Mouse (Mus musculus) liver, embryonic 12.5 days (tissue): Measurements from ENCODE around the gene Mpv17. TPM values are rescaled to one million over a fixed set of nuclear protein-coding genes. Genes with fewer than 3 reads are reported as not detected.

Experiments used
- ATAC-seq: fragments of 200-750 bp; cut with Nextera tagmentation; 2 replicates; pipeline ENCODE4 v1.8.0; 2017; ENCODE audit warnings: moderate number of reproducible peaks, mild to moderate bottlenecking, moderate library complexity
- H3K27ac ChIP-seq: fragments of 300-500 bp; sonication (generic); 2 replicates; pipeline ENCODE4 v1.5.1; 2016; ENCODE audit warnings: mild to moderate bottlenecking
- H3K27me3 ChIP-seq: fragments of 300-500 bp; sonication (generic); replicated peaks from 2 replicates; pipeline ENCODE4 v1.6.1; 2016; ENCODE audit warnings: mild to moderate bottlenecking, moderate library complexity
- H3K36me3 ChIP-seq: fragments of 300-500 bp; sonication (generic); 2 replicates; pipeline ENCODE4 v1.6.1; 2016; ENCODE audit warnings: mild to moderate bottlenecking, moderate library complexity
- H3K4me1 ChIP-seq: fragments of 300-500 bp; sonication (generic); 2 replicates; pipeline ENCODE4 v1.6.1; 2016
- H3K4me2 ChIP-seq: fragments of 300-500 bp; sonication (generic); 2 replicates; pipeline ENCODE4 v1.6.1; 2016; ENCODE audit warnings: mild to moderate bottlenecking, moderate library complexity
- H3K4me3 ChIP-seq: fragments of 300-500 bp; sonication (generic); 2 replicates; pipeline ENCODE4 v1.5.1; 2016; ENCODE audit warnings: mild to moderate bottlenecking, moderate library complexity
- H3K9ac ChIP-seq: fragments of 300-500 bp; sonication (generic); 2 replicates; pipeline ENCODE4 v1.6.1; 2016; ENCODE audit warnings: mild to moderate bottlenecking, moderate library complexity
- H3K9me3 ChIP-seq: fragments of 300-500 bp; sonication (generic); replicated peaks from 2 replicates; pipeline ENCODE4 v1.6.1; 2016; ENCODE audit warnings: mild to moderate bottlenecking, moderate library complexity
- WGBS: fragments of 180-500 bp; shearing (Covaris S2); methylation state at CpG from one replicate; pipeline ENCODE4 v1.1.7; 2016; ENCODE audit not compliant: insufficient replicate concordance; 5-methylcytosine and 5-hydroxymethylcytosine counted together
- polyA plus RNA-seq: library from polyadenylated mRNA; unstranded; fragments of >200 nt; fragmentation: Nextera tagmentation; extraction: Ambion mirVana; gene quantifications from 2 replicates; pipeline ENCODE4 v1.2.1, GENCODE M21; 2016

Gene Mpv17
- 25.8 and 27.0 TPM in 2 replicates for polyA plus RNA-seq

GRCm38 (mm10) chr5:31154152-31154553 is at the start of gene Mpv17:
Mpv17 (minus strand) TSS chr5:31154251.
- ATAC-seq: peak; percentile 91
- Histone ChIP-seq H3K4me3 (peak within 1 kb of the TSS; percentile 72), H3K4me2 (peak within 1 kb of the TSS; percentile 84), H3K4me1 (peaks cover 19% of the 10 kb centered on the region), H3K27ac (peak within 1 kb of the TSS; percentile 69), H3K36me3 (peaks cover 46% of the 10 kb centered on the region), H3K27me3 (no peaks in the 10 kb centered on the region), H3K9me3 (no peaks in the 10 kb centered on the region), H3K9ac (peak within 1 kb of the TSS; percentile 74)
- WGBS: 2% methylated on average over 19 of the region's 19 CpGs

- no peaks in the 10 kb centered on the region for H3K27me3 ChIP-seq
- H3K9me3 ChIP-seq: peaks cover 5% of the 10 kb centered on the region
- WGBS: 79% methylated on average over 7 of the region's 7 CpGs
- peak overlapping the region; percentile 68; the same call in 1 of the 2 replicates for H3K9ac ChIP-seq
- ATAC-seq: no peak
- peaks cover 85% of the 10 kb centered on the region for H3K36me3 ChIP-seq
- peak overlapping the region; percentile 80 for H3K4me3 ChIP-seq
- peak overlapping the region; percentile 89 for H3K4me2 ChIP-seq
- peaks cover 36% of the 10 kb centered on the region for H3K4me1 ChIP-seq
- H3K27ac ChIP-seq: peak overlapping the region; percentile 87
Measured at GRCm38 (mm10) chr5:31202933-31203332, 48.9 kb upstream of the Mpv17 start.

GRCm38 (mm10) chr5:31201742-31202590 is 47.9 kb upstream of the Mpv17 start, which contains the start of gene Zfp513:
Zfp513 (minus strand) TSS chr5:31202303.
- ATAC-seq: peak; percentile 95
- Histone ChIP-seq H3K4me1 (peaks cover 36% of the 10 kb centered on the region), H3K9ac (peak within 1 kb of the TSS; percentile 81), H3K36me3 (peaks cover 85% of the 10 kb centered on the region), H3K4me3 (peak within 1 kb of the TSS; percentile 80), H3K27me3 (no peaks in the 10 kb centered on the region), H3K9me3 (peaks cover 5% of the 10 kb centered on the region), H3K27ac (peak within 1 kb of the TSS; percentile 87), H3K4me2 (peak within 1 kb of the TSS; percentile 89)
- under 1% methylated on average over 53 of the region's 53 CpGs for WGBS

- WGBS: 19% methylated on average over 13 of the region's 13 CpGs
- Histone ChIP-seq H3K9me3 (peaks cover 5% of the 10 kb centered on the region), H3K27ac (peak overlapping the region; percentile 80), H3K9ac (peak overlapping the region; percentile 81), H3K4me1 (peaks cover 36% of the 10 kb centered on the region), H3K27me3 (no peaks in the 10 kb centered on the region), H3K4me2 (peak overlapping the region; percentile 89), H3K36me3 (peaks cover 85% of the 10 kb centered on the region), H3K4me3 (peak overlapping the region; percentile 80)
- ATAC-seq: no peak
Measured at GRCm38 (mm10) chr5:31201042-31201741, 47.1 kb upstream of the Mpv17 start.

- Histone ChIP-seq H3K4me1 (peaks cover 36% of the 10 kb centered on the region), H3K36me3 (peaks cover 85% of the 10 kb centered on the region), H3K9ac (no peak overlapping the region; the same call in 1 of the 2 replicates), H3K27ac (peak overlapping the region; percentile 5; the same call in 1 of the 2 replicates), H3K4me2 (peak overlapping the region; percentile 89), H3K27me3 (no peaks in the 10 kb centered on the region), H3K9me3 (peaks cover 5% of the 10 kb centered on the region), H3K4me3 (peak overlapping the region; percentile 80)
- WGBS: 84% methylated on average over 27 of the region's 27 CpGs
- no peak for ATAC-seq
Measured at GRCm38 (mm10) chr5:31200327-31200768, 46.3 kb upstream of the Mpv17 start.

- H3K4me2 ChIP-seq: 0 out of 2 replicates have a peak overlapping the region, but pooled peaks have one; percentile 89
- peaks cover 5% of the 10 kb centered on the region for H3K9me3 ChIP-seq
- H3K4me1 ChIP-seq: peaks cover 40% of the 10 kb centered on the region
- WGBS: 82% methylated on average over 9 of the region's 9 CpGs
- no peaks in the 10 kb centered on the region for H3K27me3 ChIP-seq
- H3K27ac ChIP-seq: 0 out of 2 replicates have a peak overlapping the region, but pooled peaks have one; percentile 17
- peaks cover 85% of the 10 kb centered on the region for H3K36me3 ChIP-seq
- peak overlapping the region; percentile 80; the same call in 1 of the 2 replicates for H3K4me3 ChIP-seq
- H3K9ac ChIP-seq: no peak overlapping the region; the same call in 1 of the 2 replicates
- ATAC-seq: no peak
Measured at GRCm38 (mm10) chr5:31199893-31200292, 45.8 kb upstream of the Mpv17 start.

- Histone ChIP-seq H3K4me1 (peaks cover 45% of the 10 kb centered on the region), H3K4me2 (no peak overlapping the region), H3K9ac (no peak overlapping the region), H3K9me3 (peaks cover 5% of the 10 kb centered on the region), H3K4me3 (no peak overlapping the region), H3K27ac (0 out of 2 replicates have a peak overlapping the region, but pooled peaks have one; percentile 17), H3K27me3 (no peaks in the 10 kb centered on the region), H3K36me3 (peaks cover 85% of the 10 kb centered on the region)
- no peak for ATAC-seq
- WGBS: 92% methylated on average over 19 of the region's 19 CpGs
Measured at GRCm38 (mm10) chr5:31199321-31199892, 45.4 kb upstream of the Mpv17 start.

- H3K27me3 ChIP-seq: no peaks in the 10 kb centered on the region
- H3K4me2 ChIP-seq: no peak overlapping the region
- no peak overlapping the region for H3K27ac ChIP-seq
- H3K9ac ChIP-seq: no peak overlapping the region
- H3K4me3 ChIP-seq: no peak overlapping the region
- ATAC-seq: no peak
- WGBS: 82% methylated on average over 5 of the region's 5 CpGs
- peaks cover 79% of the 10 kb centered on the region for H3K36me3 ChIP-seq
- H3K9me3 ChIP-seq: peaks cover 5% of the 10 kb centered on the region
- H3K4me1 ChIP-seq: peaks cover 51% of the 10 kb centered on the region
Measured at GRCm38 (mm10) chr5:31198616-31199320, 44.7 kb upstream of the Mpv17 start.

GRCm38 (mm10) chr5:31198170-31198569 is 44.1 kb upstream of the Mpv17 start:
- no peak overlapping the region for H3K9ac ChIP-seq
- no peak overlapping the region for H3K4me3 ChIP-seq
- no peaks in the 10 kb centered on the region for H3K27me3 ChIP-seq
- H3K27ac ChIP-seq: no peak overlapping the region
- peaks cover 51% of the 10 kb centered on the region for H3K4me1 ChIP-seq
- H3K36me3 ChIP-seq: peaks cover 73% of the 10 kb centered on the region
- peaks cover 5% of the 10 kb centered on the region for H3K9me3 ChIP-seq
- H3K4me2 ChIP-seq: no peak overlapping the region
- ATAC-seq: no peak
- WGBS: 83% methylated on average over 9 of the region's 9 CpGs

GRCm38 (mm10) chr5:31197072-31197471 is 43.0 kb upstream of the Mpv17 start:
- no peak for ATAC-seq
- H3K9ac ChIP-seq: no peak overlapping the region
- H3K4me2 ChIP-seq: no peak overlapping the region
- no peak overlapping the region for H3K27ac ChIP-seq
- 92% methylated on average over 12 of the region's 12 CpGs for WGBS
- no peaks in the 10 kb centered on the region for H3K27me3 ChIP-seq
- H3K9me3 ChIP-seq: peaks cover 5% of the 10 kb centered on the region
- peaks cover 44% of the 10 kb centered on the region for H3K4me1 ChIP-seq
- no peak overlapping the region for H3K4me3 ChIP-seq
- peaks cover 65% of the 10 kb centered on the region for H3K36me3 ChIP-seq

GRCm38 (mm10) chr5:31196207-31196606 is 42.2 kb upstream of the Mpv17 start:
- Histone ChIP-seq H3K36me3 (peaks cover 69% of the 10 kb centered on the region), H3K9ac (no peak overlapping the region), H3K4me3 (no peak overlapping the region), H3K4me2 (no peak overlapping the region), H3K4me1 (peaks cover 48% of the 10 kb centered on the region), H3K27me3 (no peaks in the 10 kb centered on the region), H3K27ac (no peak overlapping the region), H3K9me3 (peaks cover 5% of the 10 kb centered on the region)
- 89% methylated on average over 10 of the region's 10 CpGs for WGBS
- no peak for ATAC-seq
